Mouse (Mus musculus): ENCODE results near the gene Eps8. TPM values are rescaled to one million over a fixed set of nuclear protein-coding genes. Genes with fewer than 3 reads are reported as not detected.

Eps8 gene
- total RNA-seq, 2 experiments from 2014 or later = 31.6 to 35.3 TPM

DNA sequence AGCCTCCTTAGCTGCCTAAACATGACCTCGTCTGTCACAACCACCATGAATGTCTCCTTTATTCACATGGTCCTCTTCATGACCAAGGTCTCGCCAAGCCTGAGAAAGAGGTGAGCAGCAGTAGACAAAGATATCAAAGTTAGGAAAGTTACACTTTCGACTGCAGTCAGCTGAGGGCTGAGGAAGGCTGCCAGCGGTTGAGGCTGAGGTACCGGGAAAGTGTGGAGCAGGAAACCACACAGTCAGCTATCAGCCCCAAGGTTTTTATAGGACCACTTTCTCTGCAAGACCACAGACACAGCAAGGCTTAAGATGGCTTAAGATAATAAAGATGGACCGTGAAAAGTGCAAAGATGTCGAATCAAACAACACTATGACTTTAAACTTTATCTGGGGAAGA is 17.2 kb downstream of the Eps8 start:
- Histone ChIP-seq H3K4me3 (no peak overlapping the region), H3K27ac (no peak overlapping the region)
- no peak for TF ChIP-seq CTCF (IDR thresholded peaks at IDR 0.05)
- DNase-seq (ENCODE audit: extremely low spot score in 1 of 2, low spot score in 2 of 2) = no peak
- intact Hi-C loops (cut with DNase I) = no loop called here

DNA sequence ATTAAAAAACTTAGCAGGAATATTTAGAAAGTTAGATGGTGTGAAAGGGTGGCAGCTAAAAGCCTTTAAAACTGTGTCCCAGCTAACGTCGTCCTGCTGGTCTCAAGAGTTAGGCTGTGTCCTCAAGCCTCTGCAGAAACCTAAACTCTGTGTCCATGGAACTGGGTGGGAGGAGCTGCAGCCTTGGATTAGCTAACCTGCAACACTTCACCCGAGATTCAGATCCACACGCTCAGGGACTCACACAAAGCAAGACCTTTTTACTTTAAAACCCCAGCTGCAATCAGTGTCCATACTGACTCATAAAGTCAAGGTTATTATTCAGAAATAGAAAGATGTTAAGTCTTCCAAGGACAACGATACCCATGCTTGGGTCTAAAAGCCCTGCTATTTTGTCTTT is 18.5 kb downstream of the Eps8 start:
- TF ChIP-seq CTCF (IDR thresholded peaks at IDR 0.05) = no peak
- intact Hi-C loops (cut with DNase I) = no loop called here
- no peak for DNase-seq (ENCODE audit: extremely low spot score in 1 of 2, low spot score in 2 of 2)
- no peak overlapping the region for H3K4me3 ChIP-seq
- H3K27ac ChIP-seq = no peak overlapping the region

GRCm38 (mm10) chr6:137633626-137634025 is 21.1 kb downstream of the Eps8 start:
- no peak for DNase-seq (ENCODE audit: extremely low spot score in 1 of 2, low spot score in 2 of 2)
- H3K4me3 ChIP-seq = no peak overlapping the region
- H3K27ac ChIP-seq = no peak overlapping the region
- TF ChIP-seq CTCF (IDR thresholded peaks at IDR 0.05) = no peak
- intact Hi-C loops (cut with DNase I) = no loop called here

GRCm38 (mm10) chr6:137633121-137633520 is 21.6 kb downstream of the Eps8 start:
- no peak for TF ChIP-seq CTCF (IDR thresholded peaks at IDR 0.05)
- no peak for DNase-seq (ENCODE audit: extremely low spot score in 1 of 2, low spot score in 2 of 2)
- intact Hi-C loops (cut with DNase I) = no loop called here
- Histone ChIP-seq H3K27ac (no peak overlapping the region), H3K4me3 (no peak overlapping the region)

DNA sequence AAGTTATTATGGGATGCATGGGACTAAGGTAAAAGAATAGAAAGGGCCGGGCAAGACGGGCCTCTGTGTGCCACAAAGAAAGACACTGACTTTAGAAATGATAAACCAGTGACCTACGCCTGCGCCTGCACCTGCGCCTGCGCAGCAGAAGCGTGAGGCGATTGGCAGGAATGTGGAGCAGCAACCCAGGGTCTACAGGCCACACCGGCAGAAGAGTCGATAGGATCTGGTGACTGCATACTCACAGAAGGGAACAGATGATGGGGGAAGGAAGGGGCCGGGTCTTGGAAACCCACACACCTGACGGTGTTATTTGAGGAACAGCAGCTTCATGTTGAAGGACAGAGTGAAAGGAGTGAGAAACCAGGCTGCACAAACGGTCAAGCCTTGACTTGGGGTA is 24.3 kb downstream of the Eps8 start:
- DNase-seq (ENCODE audit: extremely low spot score in 1 of 2, low spot score in 2 of 2) = no peak
- Histone ChIP-seq H3K4me3 (no peak overlapping the region), H3K27ac (no peak overlapping the region)
- intact Hi-C loops (cut with DNase I) = no loop called here
- TF ChIP-seq CTCF (IDR thresholded peaks at IDR 0.05) = no peak

DNA sequence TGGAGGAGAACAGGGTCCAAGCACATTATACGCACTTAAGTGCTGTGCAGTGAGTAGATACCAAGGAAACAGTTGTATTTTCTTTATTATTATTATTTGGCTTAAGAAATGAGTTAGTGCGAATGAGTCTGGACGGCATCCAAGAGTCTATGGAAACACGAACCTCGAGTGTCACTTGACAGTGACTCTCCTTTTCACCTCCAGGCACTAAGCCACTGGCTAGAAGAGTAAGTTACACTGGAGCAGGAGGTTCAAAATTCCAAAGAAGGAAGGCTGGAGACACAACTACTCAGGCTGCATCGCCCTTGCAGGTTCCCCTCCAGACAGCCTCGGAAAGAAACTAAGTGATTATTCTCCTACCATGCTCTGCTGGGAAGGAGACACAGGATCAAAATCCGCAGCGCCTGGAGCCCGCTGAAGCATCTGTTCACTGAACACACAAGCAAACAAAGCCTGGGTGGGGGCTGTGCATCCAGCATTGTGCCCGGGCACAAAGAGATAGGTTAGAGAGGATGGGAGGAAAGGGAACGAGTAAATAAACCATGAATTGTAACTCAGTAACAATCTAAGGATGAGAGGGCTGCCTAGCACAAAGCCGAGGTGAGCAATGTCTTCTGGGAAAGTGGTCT is 25.0 kb downstream of the Eps8 start:
- intact Hi-C loops (cut with DNase I) = no loop called here
- Histone ChIP-seq H3K4me3 (no peak overlapping the region), H3K27ac (no peak overlapping the region)
- no peak for TF ChIP-seq CTCF (IDR thresholded peaks at IDR 0.05)
- no peak for DNase-seq (ENCODE audit: extremely low spot score in 1 of 2, low spot score in 2 of 2)

GRCm38 (mm10) chr6:137628715-137629114 is 26.0 kb downstream of the Eps8 start:
- intact Hi-C loops (cut with DNase I) = no loop called here
- H3K27ac ChIP-seq = no peak overlapping the region
- no peak for DNase-seq (ENCODE audit: extremely low spot score in 1 of 2, low spot score in 2 of 2)

GRCm38 (mm10) chr6:137621021-137621420 is 33.7 kb downstream of the Eps8 start:
- intact Hi-C loops (cut with DNase I) = no loop called here
- Histone ChIP-seq H3K27ac (no peak overlapping the region), H3K4me3 (no peak overlapping the region)
- DNase-seq (ENCODE audit: extremely low spot score in 1 of 2, low spot score in 2 of 2) = no peak
- TF ChIP-seq CTCF (IDR thresholded peaks at IDR 0.05) = no peak

More at GRCm38 (mm10) chr6:137628715-137629114, 26.0 kb downstream of the Eps8 start:
- H3K4me3 ChIP-seq = no peak overlapping the region
- TF ChIP-seq CTCF (IDR thresholded peaks at IDR 0.05) = no peak

DNA sequence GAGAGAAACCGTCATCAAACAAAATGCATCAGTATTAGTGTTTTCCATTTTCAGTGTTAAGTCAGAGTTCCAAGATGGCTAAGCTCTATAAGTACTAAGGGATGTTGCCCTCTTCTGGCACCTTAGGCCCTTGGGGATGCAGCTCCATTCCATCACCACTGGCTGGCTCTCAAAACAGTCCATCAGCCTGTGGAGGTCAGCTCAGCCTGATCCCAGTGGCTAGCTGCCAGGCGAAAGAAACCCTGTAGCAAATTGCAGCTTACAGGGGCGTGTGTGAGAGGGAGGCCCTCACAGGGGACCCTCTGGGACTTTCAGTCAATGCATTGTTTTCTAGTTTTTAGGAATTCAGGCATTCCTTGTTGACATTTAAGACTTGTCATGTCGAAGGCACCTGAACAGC is 40.8 kb downstream of the Eps8 start:
- intact Hi-C loops (cut with DNase I) = no loop called here
- DNase-seq (ENCODE audit: extremely low spot score in 1 of 2, low spot score in 2 of 2) = no peak
- no peak; the same call in 1 of the 2 replicates for TF ChIP-seq CTCF (IDR thresholded peaks at IDR 0.05)
- Histone ChIP-seq H3K27ac (no peak overlapping the region), H3K4me3 (no peak overlapping the region)

DNA sequence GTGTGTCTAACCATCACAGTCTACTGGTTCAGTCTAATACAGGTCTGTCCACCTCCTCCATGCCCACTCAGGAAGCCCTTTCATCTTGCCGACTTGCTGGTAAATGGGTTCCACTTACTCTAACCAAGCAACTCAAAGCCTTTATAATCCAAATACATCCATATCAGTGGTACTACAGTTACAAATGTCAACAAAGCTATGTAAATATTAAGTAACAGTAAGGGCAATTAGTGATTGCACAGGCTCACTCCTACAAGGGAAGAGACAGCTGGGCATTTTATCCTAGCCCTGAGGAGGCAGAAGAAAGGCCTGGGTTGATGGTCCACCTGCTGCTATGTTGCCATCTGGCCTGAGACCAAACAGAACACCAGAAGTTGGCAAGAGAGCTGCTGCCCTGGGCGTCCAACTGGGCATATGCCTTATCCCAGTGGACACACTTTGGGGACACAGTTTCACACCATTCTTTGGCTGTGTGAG is 42.6 kb downstream of the Eps8 start:
- TF ChIP-seq CTCF (IDR thresholded peaks at IDR 0.05) = no peak
- intact Hi-C loops (cut with DNase I) = no loop called here

DNA sequence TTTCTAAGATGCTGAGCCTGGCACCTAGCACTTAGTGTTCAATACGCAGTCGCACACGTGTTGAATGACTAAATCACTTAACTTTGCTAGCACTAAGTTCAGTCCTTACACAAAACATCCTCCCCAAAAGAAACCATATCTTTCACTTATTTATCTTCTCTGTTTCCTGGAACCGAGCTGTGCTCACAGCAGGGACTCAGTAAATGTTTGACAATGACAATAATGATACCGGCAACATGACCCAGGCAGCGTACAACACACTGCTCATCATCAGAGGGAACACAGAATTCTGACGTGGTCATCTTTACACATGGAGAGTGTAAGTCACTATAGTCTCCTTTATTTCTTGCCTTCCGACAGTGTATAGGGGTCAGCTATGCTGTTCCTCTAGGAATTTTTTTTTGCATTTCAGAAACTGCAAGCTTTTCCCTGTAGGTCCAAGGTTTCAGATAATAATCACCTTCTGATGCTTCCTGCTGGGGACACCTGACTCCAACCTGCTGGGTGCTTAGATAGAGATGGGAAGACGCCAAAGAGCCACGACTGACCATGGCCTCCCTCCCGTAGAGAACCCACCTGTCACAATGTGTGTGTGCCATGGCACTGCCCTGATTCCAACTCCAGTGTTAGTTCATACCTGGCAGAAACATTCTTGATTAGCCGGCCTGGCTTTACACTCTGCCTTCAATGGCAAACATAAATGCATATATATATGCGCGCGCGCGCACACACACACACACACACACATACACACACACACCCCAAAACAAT is 46.3 kb downstream of the Eps8 start:
- H3K4me3 ChIP-seq = no peak overlapping the region
- intact Hi-C loops (cut with DNase I) = no loop called here
- H3K27ac ChIP-seq = no peak overlapping the region
- DNase-seq (ENCODE audit: extremely low spot score in 1 of 2, low spot score in 2 of 2) = no peak
- no peak for TF ChIP-seq CTCF (IDR thresholded peaks at IDR 0.05)

More for the DNA sequence above, 42.6 kb downstream of the Eps8 start:
- DNase-seq (ENCODE audit: extremely low spot score in 1 of 2, low spot score in 2 of 2) = no peak
- no peak overlapping the region for H3K27ac ChIP-seq
- H3K4me3 ChIP-seq = no peak overlapping the region

GRCm38 (mm10) chr6:137606541-137606940 is 48.1 kb downstream of the Eps8 start:
- no peak for TF ChIP-seq CTCF (IDR thresholded peaks at IDR 0.05)
- Histone ChIP-seq H3K27ac (no peak overlapping the region), H3K4me3 (no peak overlapping the region)
- no peak for DNase-seq (ENCODE audit: extremely low spot score in 1 of 2, low spot score in 2 of 2)
- intact Hi-C loops (cut with DNase I) = no loop called here
